Mouse (Mus musculus) brain, embryonic 14.5 days (tissue): ENCODE measurements around the gene Ndufc1.

ENCODE experiments used
- CTCF ChIP-seq: fragments of 200-500 bp; IDR thresholded peaks from 2 replicates; pipeline ENCODE4 v1.5.1; 2012; ENCODE audit warnings: inconsistent platforms, mild to moderate bottlenecking, moderate library complexity, borderline replicate concordance; ENCODE audit not compliant: insufficient read depth, insufficient read length; ENCODE audit errors: extremely low read depth
- POLR2A ChIP-seq: fragments of 200-500 bp; IDR thresholded peaks from 2 replicates; pipeline ENCODE4 v1.6.1; 2012; ENCODE audit warnings: mild to moderate bottlenecking, inconsistent platforms, borderline replicate concordance; ENCODE audit not compliant: poor library complexity, insufficient read depth, insufficient read length, severe bottlenecking; ENCODE audit errors: extremely low read depth

DNA sequence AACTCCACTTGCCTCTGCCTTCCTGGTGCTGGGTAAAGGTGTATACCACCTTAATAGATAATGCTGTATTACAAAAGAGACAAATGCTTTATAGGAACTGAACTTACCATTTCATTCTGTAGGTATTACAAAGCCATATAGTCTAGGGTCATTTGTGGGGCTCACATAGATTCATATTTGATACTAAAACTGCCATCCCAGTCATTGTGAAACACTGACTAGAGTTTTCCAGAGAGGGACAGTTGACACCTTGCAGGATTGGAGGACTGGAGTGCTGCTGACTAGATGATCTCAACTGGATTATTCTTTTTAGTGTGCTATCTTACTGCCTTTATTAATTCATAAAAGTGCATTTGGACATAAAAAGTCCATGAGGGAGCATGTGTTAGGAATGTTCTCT, 16.6 kb upstream of the Ndufc1 start:
- TF ChIP-seq POLR2A (no peak), CTCF (no peak)
